Mouse (Mus musculus) thymus, adult 2 months (tissue): ENCODE results near the gene Mrpl36.

ENCODE experiments used
- CTCF ChIP-seq: fragments of 200-500 bp; IDR thresholded peaks from 2 replicates; pipeline ENCODE4 v1.5.1; 2012; ENCODE audit warnings: mild to moderate bottlenecking, control low read depth, low read length, moderate library complexity, borderline replicate concordance; ENCODE audit not compliant: control insufficient read depth, poor library complexity, insufficient read depth; ENCODE audit errors: extremely low read depth
- POLR2A ChIP-seq: fragments of 200-500 bp; IDR thresholded peaks from 2 replicates; pipeline ENCODE4 v1.6.1; 2012; ENCODE audit warnings: mild to moderate bottlenecking, low read length, control low read depth, moderate library complexity; ENCODE audit not compliant: control insufficient read depth, poor library complexity, insufficient read depth; ENCODE audit errors: extremely low read depth

DNA sequence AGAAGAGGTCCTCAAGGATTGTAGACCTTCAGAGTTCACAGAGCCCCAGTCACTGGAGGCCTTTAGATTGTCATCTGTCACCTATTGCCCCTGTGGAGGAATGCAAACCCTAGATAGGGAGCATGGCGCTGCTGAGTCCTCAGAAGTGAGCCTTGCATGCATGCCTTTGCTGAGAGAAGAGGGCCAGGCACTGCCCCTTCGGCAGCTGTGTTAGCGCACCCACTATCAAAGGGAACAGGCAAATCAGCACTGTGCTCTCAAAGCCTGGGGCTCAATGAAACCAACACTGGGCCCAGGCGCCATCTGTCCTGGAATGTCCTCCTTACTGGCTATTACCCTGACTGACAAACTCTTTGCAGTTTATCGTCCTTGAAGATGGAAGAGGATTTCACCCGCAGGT, 23.6 kb upstream of the Mrpl36 start:
- no peak for TF ChIP-seq CTCF
- TF ChIP-seq POLR2A = no peak
